Mouse (Mus musculus) ES-CJ7 (cell line): ENCODE measurements at regions not wholly inside any gene's neighbourhood (a gene's known extent, or its start where the extent isn't known, plus 50 kb on each side); places are given as distances from the start of the nearest gene placed in this dataset.

Experiments
- DNase-seq: peaks from one replicate; pipeline ENCODE4 v3.0.0; 2011; ENCODE audit warnings: low read depth, low spot score

- DNase-seq, result no peak
Measured at GRCm38 (mm10) chr16:72152920-72153319, 155.2 kb upstream of the Robo1 start.

- no peak for DNase-seq
Measured at GRCm38 (mm10) chr16:72157913-72158312, 150.2 kb upstream of the Robo1 start.

GRCm38 (mm10) chr16:72159411-72159810, 148.7 kb upstream of the Robo1 start:
- DNase-seq, result no peak

GRCm38 (mm10) chr16:72175727-72176126, 132.4 kb upstream of the Robo1 start:
- no peak for DNase-seq

- peak; percentile 63 for DNase-seq
Measured at GRCm38 (mm10) chr16:72194320-72194719, 113.8 kb upstream of the Robo1 start.

- DNase-seq, result peak; percentile 26
Measured at GRCm38 (mm10) chr16:72215360-72216013, 92.6 kb upstream of the Robo1 start.

- no peak for DNase-seq
Measured at GRCm38 (mm10) chr16:72218021-72218420, 90.1 kb upstream of the Robo1 start.

GRCm38 (mm10) chr16:72221912-72222502, 86.1 kb upstream of the Robo1 start:
- no peak for DNase-seq

GRCm38 (mm10) chr16:72223860-72224259, 84.2 kb upstream of the Robo1 start:
- no peak for DNase-seq

- no peak for DNase-seq
Measured at GRCm38 (mm10) chr16:72225157-72225880, 82.8 kb upstream of the Robo1 start.

GRCm38 (mm10) chr16:72234366-72234765, 73.7 kb upstream of the Robo1 start:
- DNase-seq, result no peak

- DNase-seq, result no peak
Measured at GRCm38 (mm10) chr16:72239631-72240030, 68.5 kb upstream of the Robo1 start.

- DNase-seq, result no peak
Measured at GRCm38 (mm10) chr16:72256388-72256787, 51.7 kb upstream of the Robo1 start.
